Mouse (Mus musculus) forebrain, embryonic 15.5 days (tissue): ENCODE data around the gene Unc79. TPM values are rescaled to one million over a fixed set of nuclear protein-coding genes. Genes with fewer than 3 reads are reported as not detected.
A peak's percentile ranks its signal among the peaks of the same experiment; 100 is the strongest.

Experiments used
- ATAC-seq: fragments of 200-750 bp; cut with Nextera tagmentation; replicated peaks from 2 replicates; pipeline ENCODE4 v1.8.0; 2017; ENCODE audit warnings: mild to moderate bottlenecking, moderate TSS enrichment, moderate library complexity
- H3K27ac ChIP-seq: fragments of 300-500 bp; sonication (generic); replicated peaks from 2 replicates; pipeline ENCODE4 v1.5.1; 2015; ENCODE audit warnings: mild to moderate bottlenecking, inconsistent platforms
- H3K27me3 ChIP-seq: fragments of 300-500 bp; sonication (generic); 2 replicates; pipeline ENCODE4 v1.6.1; 2015; ENCODE audit warnings: inconsistent platforms
- H3K36me3 ChIP-seq: fragments of 300-500 bp; sonication (generic); 2 replicates; pipeline ENCODE4 v1.6.1; 2015; ENCODE audit warnings: mild to moderate bottlenecking, inconsistent platforms
- H3K4me1 ChIP-seq: fragments of 300-500 bp; sonication (generic); 2 replicates; pipeline ENCODE4 v1.6.1; 2015; ENCODE audit warnings: inconsistent platforms
- H3K4me2 ChIP-seq: fragments of 300-500 bp; sonication (generic); replicated peaks from 2 replicates; pipeline ENCODE4 v1.6.1; 2015; ENCODE audit warnings: mild to moderate bottlenecking, inconsistent platforms
- H3K4me3 ChIP-seq: fragments of 300-500 bp; sonication (generic); 2 replicates; pipeline ENCODE4 v1.5.1; 2015; ENCODE audit warnings: mild to moderate bottlenecking, inconsistent platforms
- H3K9ac ChIP-seq: fragments of 300-500 bp; sonication (generic); replicated peaks from 2 replicates; pipeline ENCODE4 v1.6.1; 2015; ENCODE audit warnings: mild to moderate bottlenecking, inconsistent platforms
- H3K9me3 ChIP-seq: fragments of 300-500 bp; sonication (generic); 2 replicates; pipeline ENCODE4 v1.6.1; 2016; ENCODE audit warnings: inconsistent platforms
- WGBS: fragments of 180-500 bp; shearing (Covaris S2); methylation state at CpG from one replicate; pipeline ENCODE4 v1.1.7; 2015; ENCODE audit warnings: mixed read lengths; 5-methylcytosine and 5-hydroxymethylcytosine counted together
- polyA plus RNA-seq: library from polyadenylated mRNA; unstranded; fragments of >200 nt; fragmentation: Nextera tagmentation; extraction: Ambion mirVana; gene quantifications from 2 replicates; pipeline ENCODE4 v1.2.1, GENCODE M21; 2015

The Unc79 gene
- polyA plus RNA-seq, 1 experiment from 2014 or later, result 7.9 TPM

GRCm38 (mm10) chr12:103142550-103143010, 193.9 kb downstream of the Unc79 start:
- H3K4me1 ChIP-seq, result no peaks in the 10 kb centered on the region
- no peak overlapping the region for H3K9ac ChIP-seq
- no peak overlapping the region for H3K27ac ChIP-seq
- no peak overlapping the region for H3K4me2 ChIP-seq
- H3K36me3 ChIP-seq, result peaks cover 20% of the 10 kb centered on the region
- no peaks in the 10 kb centered on the region for H3K9me3 ChIP-seq
- peak; percentile 53; the same call in 1 of the 2 replicates for ATAC-seq
- WGBS, result 59% methylated on average over 9 of the region's 9 CpGs
- no peak overlapping the region for H3K4me3 ChIP-seq
- H3K27me3 ChIP-seq, result no peaks in the 10 kb centered on the region

DNA sequence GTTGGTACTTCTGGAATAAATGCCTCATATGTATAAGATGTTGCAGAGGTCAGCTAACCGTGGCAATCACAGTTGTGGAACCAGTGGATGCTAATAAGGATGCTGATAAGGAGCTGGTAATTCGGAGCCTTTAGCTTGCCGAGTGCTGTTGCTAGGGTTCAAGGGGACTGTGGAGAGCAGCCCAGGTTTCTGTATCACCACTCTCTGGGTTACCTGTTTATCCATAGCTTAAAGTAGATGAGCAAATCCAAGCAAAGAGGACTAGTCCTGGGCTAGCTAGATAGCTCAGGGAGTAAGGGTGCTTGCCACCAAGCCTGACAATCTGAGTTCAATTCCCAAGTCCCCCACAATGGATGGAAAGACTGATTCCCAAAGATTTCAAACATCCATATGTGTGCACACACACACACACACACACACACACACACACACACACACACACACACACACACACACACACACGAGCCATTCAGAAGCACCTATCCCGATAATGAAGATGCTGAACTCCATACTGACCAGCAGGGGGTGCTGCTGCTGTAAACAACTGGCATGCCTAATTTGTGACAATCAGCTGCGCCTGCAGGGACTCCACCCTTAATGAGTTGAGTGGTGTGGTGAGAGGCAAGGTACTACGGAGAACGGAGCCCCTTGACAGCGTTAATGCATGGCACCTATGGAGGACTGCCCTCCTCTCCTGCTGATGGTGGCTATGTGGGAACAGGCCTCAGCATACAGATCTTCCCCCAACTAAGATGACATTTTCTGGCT, 195.3 kb downstream of the Unc79 start:
- ATAC-seq, result peak; percentile 73; the same call in 1 of the 2 replicates

GRCm38 (mm10) chr12:103150247-103150646, 201.6 kb downstream of the Unc79 start:
- no peak overlapping the region for H3K4me2 ChIP-seq
- no peaks in the 10 kb centered on the region for H3K27me3 ChIP-seq
- no peaks in the 10 kb centered on the region for H3K4me1 ChIP-seq
- no peak overlapping the region for H3K4me3 ChIP-seq
- ATAC-seq, result no peak
- H3K9ac ChIP-seq, result no peak overlapping the region
- no peak overlapping the region for H3K27ac ChIP-seq
- H3K36me3 ChIP-seq, result peaks cover 42% of the 10 kb centered on the region
- no peaks in the 10 kb centered on the region for H3K9me3 ChIP-seq
- WGBS, result 87% methylated on average over 2 of the region's 2 CpGs

More for the DNA sequence above, 195.3 kb downstream of the Unc79 start:
- H3K36me3 ChIP-seq, result peaks cover 33% of the 10 kb centered on the region
- H3K9ac ChIP-seq, result no peak overlapping the region
- no peaks in the 10 kb centered on the region for H3K27me3 ChIP-seq
- 30% methylated on average over 9 of the region's 9 CpGs for WGBS
- no peaks in the 10 kb centered on the region for H3K9me3 ChIP-seq
- no peak overlapping the region for H3K4me3 ChIP-seq
- H3K27ac ChIP-seq, result no peak overlapping the region
- H3K4me1 ChIP-seq, result no peaks in the 10 kb centered on the region
- H3K4me2 ChIP-seq, result no peak overlapping the region

DNA sequence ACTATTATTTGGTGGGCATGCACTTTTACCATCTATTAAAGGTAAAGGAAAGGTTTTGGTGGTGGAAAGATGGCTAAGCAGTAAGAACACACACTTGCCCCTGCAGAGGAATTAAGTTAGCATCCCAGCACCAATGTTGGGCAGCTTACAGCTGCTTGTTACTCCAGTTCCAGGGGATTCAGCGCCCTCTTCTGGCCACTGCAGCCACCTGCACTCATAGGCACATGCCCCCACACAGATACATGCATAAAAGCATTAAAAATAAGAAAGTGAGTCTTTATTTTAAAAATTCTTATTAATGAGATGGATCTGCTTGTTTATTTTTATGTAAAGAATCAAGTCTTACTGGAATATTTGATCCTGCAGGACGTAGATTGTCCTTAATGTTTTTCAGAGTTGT, 206.3 kb downstream of the Unc79 start:
- Histone ChIP-seq H3K4me2 (no peak overlapping the region), H3K9ac (no peak overlapping the region), H3K27ac (no peak overlapping the region), H3K4me3 (no peak overlapping the region), H3K27me3 (no peaks in the 10 kb centered on the region), H3K36me3 (peaks cover 13% of the 10 kb centered on the region; the same call in 1 of the 2 replicates), H3K9me3 (no peaks in the 10 kb centered on the region), H3K4me1 (peaks cover 18% of the 10 kb centered on the region)
- no peak for ATAC-seq
- 71% methylated on average over 2 of the region's 2 CpGs for WGBS

DNA sequence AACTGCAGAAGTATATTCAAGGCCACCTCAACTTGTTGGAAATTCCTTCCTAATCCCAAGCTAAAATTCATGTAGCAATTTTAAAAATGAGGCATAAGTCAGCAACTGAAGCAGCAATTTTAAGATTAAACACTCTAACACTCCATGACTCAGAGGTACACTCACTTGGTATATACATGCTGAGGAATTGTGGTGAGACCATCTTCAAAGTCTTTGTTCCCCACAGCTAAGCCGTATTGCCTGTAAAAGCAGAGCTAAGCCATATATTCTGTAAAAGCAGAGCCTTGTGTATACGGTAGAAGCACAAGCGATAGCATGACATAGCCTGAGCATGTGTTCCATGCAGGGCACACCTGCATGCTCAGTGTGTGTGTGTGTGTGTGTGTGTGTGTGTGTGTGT, 206.7 kb downstream of the Unc79 start:
- no peak overlapping the region for H3K9ac ChIP-seq
- WGBS, result 83% methylated on average over 3 of the region's 3 CpGs
- peaks cover 13% of the 10 kb centered on the region; the same call in 1 of the 2 replicates for H3K36me3 ChIP-seq
- peaks cover 18% of the 10 kb centered on the region for H3K4me1 ChIP-seq
- no peak overlapping the region for H3K4me3 ChIP-seq
- no peak overlapping the region for H3K4me2 ChIP-seq
- no peak for ATAC-seq
- H3K27me3 ChIP-seq, result no peaks in the 10 kb centered on the region
- no peaks in the 10 kb centered on the region for H3K9me3 ChIP-seq
- H3K27ac ChIP-seq, result no peak overlapping the region

- no peak overlapping the region for H3K4me3 ChIP-seq
- H3K9ac ChIP-seq, result no peak overlapping the region
- no peaks in the 10 kb centered on the region for H3K27me3 ChIP-seq
- ATAC-seq, result peak; percentile 86
- 0 out of 2 replicates have a peak overlapping the region, but pooled peaks have one; percentile 23 for H3K27ac ChIP-seq
- peaks cover 18% of the 10 kb centered on the region for H3K4me1 ChIP-seq
- 30% methylated on average over 18 of the region's 18 CpGs for WGBS
- H3K4me2 ChIP-seq, result no peak overlapping the region
- H3K9me3 ChIP-seq, result no peaks in the 10 kb centered on the region
- peaks cover 19% of the 10 kb centered on the region; the same call in 1 of the 2 replicates for H3K36me3 ChIP-seq
These were observed 208.7 kb downstream of the Unc79 start for GRCm38 (mm10) chr12:103157129-103157910.

- no peak for ATAC-seq
- peaks cover 20% of the 10 kb centered on the region; the same call in 1 of the 2 replicates for H3K36me3 ChIP-seq
- H3K4me2 ChIP-seq, result no peak overlapping the region
- H3K4me1 ChIP-seq, result peaks cover 18% of the 10 kb centered on the region
- H3K9ac ChIP-seq, result no peak overlapping the region
- no peak overlapping the region for H3K4me3 ChIP-seq
- no peak overlapping the region for H3K27ac ChIP-seq
- WGBS, result 77% methylated on average over 8 of the region's 8 CpGs
- H3K9me3 ChIP-seq, result no peaks in the 10 kb centered on the region
- no peaks in the 10 kb centered on the region for H3K27me3 ChIP-seq
These were observed 210.4 kb downstream of the Unc79 start for GRCm38 (mm10) chr12:103159016-103159415.

DNA sequence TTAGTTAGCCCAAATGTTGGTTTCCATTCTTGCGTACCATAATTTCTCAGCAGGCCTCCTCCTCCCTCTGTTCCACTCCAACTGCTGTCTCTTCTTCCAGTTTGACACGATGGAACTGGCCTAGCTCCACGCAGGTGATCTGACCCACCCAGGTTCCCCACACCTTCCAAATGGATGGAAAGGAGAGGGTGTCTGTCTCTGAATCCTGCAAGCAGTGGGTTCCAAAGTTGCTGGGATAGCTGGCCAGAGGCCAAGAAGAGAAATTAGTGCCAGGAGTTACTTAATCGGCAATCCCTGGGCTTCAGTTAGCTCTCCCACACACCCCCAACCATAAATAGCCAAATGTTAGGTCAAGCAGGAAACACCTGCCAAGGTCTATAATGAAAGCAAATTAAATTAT, 212.1 kb downstream of the Unc79 start:
- no peak overlapping the region for H3K9ac ChIP-seq
- peaks cover 14% of the 10 kb centered on the region; the same call in 1 of the 2 replicates for H3K36me3 ChIP-seq
- H3K27me3 ChIP-seq, result no peaks in the 10 kb centered on the region
- no peak for ATAC-seq
- H3K27ac ChIP-seq, result no peak overlapping the region
- no peak overlapping the region for H3K4me2 ChIP-seq
- 72% methylated on average over 4 of the region's 4 CpGs for WGBS
- no peaks in the 10 kb centered on the region for H3K9me3 ChIP-seq
- H3K4me1 ChIP-seq, result peaks cover 24% of the 10 kb centered on the region
- H3K4me3 ChIP-seq, result no peak overlapping the region

- WGBS, result 79% methylated on average over 10 of the region's 10 CpGs
- Histone ChIP-seq H3K4me1 (peaks cover 7% of the 10 kb centered on the region; the same call in 1 of the 2 replicates), H3K4me2 (no peak overlapping the region), H3K9ac (no peak overlapping the region), H3K36me3 (peaks cover 30% of the 10 kb centered on the region), H3K27ac (no peak overlapping the region), H3K27me3 (no peaks in the 10 kb centered on the region), H3K9me3 (no peaks in the 10 kb centered on the region), H3K4me3 (no peak overlapping the region)
- no peak for ATAC-seq
These were observed 214.9 kb downstream of the Unc79 start for GRCm38 (mm10) chr12:103163596-103163995.

DNA sequence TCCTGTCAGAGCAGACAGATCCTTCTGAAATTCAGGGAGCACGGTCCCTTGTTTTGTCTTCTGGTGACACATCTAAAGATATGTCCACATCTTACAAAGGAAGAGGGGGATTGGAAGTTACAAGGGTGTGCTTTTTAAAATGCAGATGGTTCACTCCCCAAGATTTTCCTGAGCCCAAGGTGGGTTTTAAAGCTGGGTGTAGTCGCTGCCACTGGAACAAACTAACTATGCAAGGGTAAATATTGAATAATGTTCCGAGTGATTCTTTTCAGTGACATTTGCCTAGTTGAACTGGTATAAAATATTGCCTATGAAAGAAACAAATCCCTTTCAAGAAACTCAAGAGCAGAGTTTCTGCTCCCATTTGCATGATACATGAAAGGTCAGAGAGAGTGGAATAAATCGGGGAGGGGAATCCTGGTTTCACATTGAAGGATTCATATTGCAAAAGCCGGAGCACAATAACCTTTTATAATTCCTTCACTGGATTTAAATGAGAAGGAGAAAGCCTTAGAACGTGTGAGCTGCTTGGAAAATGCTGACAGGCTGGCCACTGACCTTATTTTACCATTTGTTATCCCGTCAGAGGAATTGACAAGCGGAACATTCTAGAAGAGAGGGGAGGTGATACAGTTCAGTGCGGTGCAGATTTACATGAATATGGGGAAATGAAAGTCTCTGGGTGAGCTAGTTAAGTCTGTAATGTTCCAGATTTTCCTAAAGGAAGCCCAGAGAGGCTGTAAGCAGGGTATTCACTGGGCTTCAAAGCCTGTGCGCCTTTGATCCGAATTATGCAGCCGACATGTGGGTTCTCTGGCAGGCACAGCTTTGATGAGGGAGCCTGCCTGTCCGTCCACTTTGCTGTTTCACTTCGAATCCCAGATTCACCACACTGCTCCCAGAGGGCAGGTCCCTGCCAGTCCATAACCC, 215.7 kb downstream of the Unc79 start:
- Histone ChIP-seq H3K9me3 (no peaks in the 10 kb centered on the region), H3K36me3 (peaks cover 29% of the 10 kb centered on the region), H3K27ac (no peak overlapping the region), H3K4me2 (no peak overlapping the region), H3K9ac (no peak overlapping the region), H3K4me3 (no peak overlapping the region), H3K4me1 (peaks cover 6% of the 10 kb centered on the region; the same call in 1 of the 2 replicates), H3K27me3 (no peaks in the 10 kb centered on the region)
- 24% methylated on average over 14 of the region's 14 CpGs for WGBS
- no peak for ATAC-seq

DNA sequence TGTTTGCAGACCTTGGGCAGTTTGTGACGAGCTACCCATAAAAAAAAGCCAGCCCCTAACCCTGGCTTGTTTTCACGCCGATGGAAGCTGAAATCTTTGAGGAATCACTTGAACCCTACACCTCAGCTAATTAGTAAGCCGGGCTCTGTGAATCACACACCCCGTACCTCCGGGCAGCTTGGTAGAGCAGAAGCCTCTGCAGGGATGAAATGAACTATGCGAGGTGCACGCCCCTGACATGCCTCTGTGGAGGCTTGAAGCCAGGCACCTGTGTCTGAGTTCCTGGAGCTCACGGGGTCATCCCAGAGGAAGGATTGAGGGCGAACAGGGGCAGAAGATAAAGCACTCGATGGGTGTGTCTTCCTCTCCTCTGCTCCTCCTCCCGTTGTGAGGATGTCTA, 220.2 kb downstream of the Unc79 start:
- no peak for ATAC-seq
- Histone ChIP-seq H3K27ac (no peak overlapping the region), H3K36me3 (peaks cover 26% of the 10 kb centered on the region), H3K4me1 (peaks cover 6% of the 10 kb centered on the region; the same call in 1 of the 2 replicates), H3K9ac (no peak overlapping the region), H3K4me2 (no peak overlapping the region), H3K4me3 (no peak overlapping the region), H3K9me3 (no peaks in the 10 kb centered on the region), H3K27me3 (no peaks in the 10 kb centered on the region)
- WGBS, result 74% methylated on average over 12 of the region's 12 CpGs
